Mouse (Mus musculus): ENCODE data around the gene Agbl3.

DNA sequence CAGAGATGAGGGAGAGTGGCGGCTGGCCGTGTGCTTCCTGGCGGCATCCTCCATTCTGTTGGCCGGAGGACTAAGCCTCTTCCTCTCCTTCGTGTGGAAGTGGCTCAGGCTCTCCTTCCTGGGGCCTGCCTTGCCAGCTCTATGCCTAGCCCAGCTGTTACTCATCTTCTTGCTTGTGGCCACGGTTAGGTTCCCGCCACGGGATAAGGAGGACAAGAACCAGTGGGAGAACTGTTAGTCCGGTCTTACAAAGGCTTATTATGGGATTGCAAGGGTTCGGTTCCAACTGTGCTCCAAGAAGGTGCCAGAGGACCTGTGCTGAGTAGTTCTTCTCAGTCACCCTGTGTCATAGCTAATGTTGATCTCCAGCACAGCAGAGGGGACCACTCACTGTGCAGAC lies 92.6 kb downstream of the Agbl3 start:
- no peak for TF ChIP-seq CTCF (IDR thresholded peaks at IDR 0.05; ENCODE audit: borderline replicate concordance, control insufficient read depth, extremely low read depth, insufficient read depth, low read length, poor library complexity)
- TF ChIP-seq POLR2A (IDR thresholded peaks at IDR 0.05; ENCODE audit: control insufficient read depth, extremely low read depth, insufficient read depth, low read length, poor library complexity): no peak

Measured in thymus, adult 2 months (tissue).